Mouse (Mus musculus) thymus, adult 18-20 months (tissue): ENCODE measurements around the gene Aox2.

Source experiments
- DNase-seq, 2 experiments: peaks; one replicate each; pipeline ENCODE4 v3.0.0; 2022; ENCODE audit warnings: mixed read lengths in 2 of 2

The Aox2 gene

GRCm38 (mm10) chr1:58289863-58290469, 11.8 kb downstream of the Aox2 start:
- DNase-seq, result no peak

GRCm38 (mm10) chr1:58291394-58292300, 13.5 kb downstream of the Aox2 start:
- no peak for DNase-seq

- no peak for DNase-seq
These were observed 16.6 kb downstream of the Aox2 start for GRCm38 (mm10) chr1:58294730-58295129.

GRCm38 (mm10) chr1:58296278-58296677, 18.2 kb downstream of the Aox2 start:
- DNase-seq, result peak; percentile 19 to 45

GRCm38 (mm10) chr1:58296821-58297220, 18.7 kb downstream of the Aox2 start:
- no peak for DNase-seq

- DNase-seq, result no peak
These were observed 20.2 kb downstream of the Aox2 start for GRCm38 (mm10) chr1:58298347-58298746.

GRCm38 (mm10) chr1:58301073-58301472, 22.9 kb downstream of the Aox2 start:
- peak in 1 of 2 experiments; percentile 7 for DNase-seq

GRCm38 (mm10) chr1:58302015-58302414, 23.9 kb downstream of the Aox2 start:
- no peak for DNase-seq

- DNase-seq, result no peak
These were observed 24.9 kb downstream of the Aox2 start for GRCm38 (mm10) chr1:58303009-58303408.

GRCm38 (mm10) chr1:58303726-58304125, 25.6 kb downstream of the Aox2 start:
- peak; percentile 66 to 73 for DNase-seq

GRCm38 (mm10) chr1:58304296-58304695, 26.2 kb downstream of the Aox2 start:
- peak; percentile 13 to 16 for DNase-seq

GRCm38 (mm10) chr1:58307181-58307580, 29.1 kb downstream of the Aox2 start:
- DNase-seq, result no peak

- no peak for DNase-seq
These were observed 30.5 kb downstream of the Aox2 start for GRCm38 (mm10) chr1:58308594-58308993.

- DNase-seq, result no peak
These were observed 31.7 kb downstream of the Aox2 start for GRCm38 (mm10) chr1:58309853-58310252.

GRCm38 (mm10) chr1:58311221-58311864, 33.2 kb downstream of the Aox2 start:
- DNase-seq, result peak in 1 of 2 experiments; percentile 26

GRCm38 (mm10) chr1:58313173-58313572, 35.0 kb downstream of the Aox2 start:
- no peak for DNase-seq

GRCm38 (mm10) chr1:58315532-58315931, 37.4 kb downstream of the Aox2 start:
- DNase-seq, result no peak

GRCm38 (mm10) chr1:58333222-58333621, 55.1 kb downstream of the Aox2 start:
- no peak for DNase-seq

GRCm38 (mm10) chr1:58339901-58340300, 61.8 kb downstream of the Aox2 start:
- DNase-seq, result no peak

- no peak for DNase-seq
These were observed 63.5 kb downstream of the Aox2 start for GRCm38 (mm10) chr1:58341576-58341975.

GRCm38 (mm10) chr1:58343861-58344260, 65.7 kb downstream of the Aox2 start:
- no peak for DNase-seq

- no peak for DNase-seq
These were observed 66.4 kb downstream of the Aox2 start for GRCm38 (mm10) chr1:58344570-58344969.

GRCm38 (mm10) chr1:58346159-58346558, 68.0 kb downstream of the Aox2 start:
- DNase-seq, result no peak

- no peak for DNase-seq
These were observed 70.6 kb downstream of the Aox2 start for GRCm38 (mm10) chr1:58348712-58349111.
